Mouse (Mus musculus): ENCODE measurements around the gene 2700097O09Rik. TPM values are rescaled to one million over a fixed set of nuclear protein-coding genes. Genes with fewer than 3 reads are reported as not detected.
"Not testable (repeated sequence)": the region's sequence is repeated elsewhere in the genome, so short reads cannot be mapped to it uniquely, and the experiment has no call there.

2700097O09Rik gene
- 11.5 and 12.8 TPM in 2 replicates for total RNA-seq (2021)
- long read RNA-seq, experiment 1, partial matches to known transcripts = 3 of 10 reads
- long read RNA-seq, experiment 1, other reads (novel, unspliced or antisense) = 4 of 10 reads
- long read RNA-seq, experiment 2, full-length matches to known transcripts = 4 of 9 reads
- long read RNA-seq, experiment 2, partial matches to known transcripts = 1 of 9 reads
- long read RNA-seq, experiment 2, other reads (novel, unspliced or antisense) = 4 of 9 reads

DNA sequence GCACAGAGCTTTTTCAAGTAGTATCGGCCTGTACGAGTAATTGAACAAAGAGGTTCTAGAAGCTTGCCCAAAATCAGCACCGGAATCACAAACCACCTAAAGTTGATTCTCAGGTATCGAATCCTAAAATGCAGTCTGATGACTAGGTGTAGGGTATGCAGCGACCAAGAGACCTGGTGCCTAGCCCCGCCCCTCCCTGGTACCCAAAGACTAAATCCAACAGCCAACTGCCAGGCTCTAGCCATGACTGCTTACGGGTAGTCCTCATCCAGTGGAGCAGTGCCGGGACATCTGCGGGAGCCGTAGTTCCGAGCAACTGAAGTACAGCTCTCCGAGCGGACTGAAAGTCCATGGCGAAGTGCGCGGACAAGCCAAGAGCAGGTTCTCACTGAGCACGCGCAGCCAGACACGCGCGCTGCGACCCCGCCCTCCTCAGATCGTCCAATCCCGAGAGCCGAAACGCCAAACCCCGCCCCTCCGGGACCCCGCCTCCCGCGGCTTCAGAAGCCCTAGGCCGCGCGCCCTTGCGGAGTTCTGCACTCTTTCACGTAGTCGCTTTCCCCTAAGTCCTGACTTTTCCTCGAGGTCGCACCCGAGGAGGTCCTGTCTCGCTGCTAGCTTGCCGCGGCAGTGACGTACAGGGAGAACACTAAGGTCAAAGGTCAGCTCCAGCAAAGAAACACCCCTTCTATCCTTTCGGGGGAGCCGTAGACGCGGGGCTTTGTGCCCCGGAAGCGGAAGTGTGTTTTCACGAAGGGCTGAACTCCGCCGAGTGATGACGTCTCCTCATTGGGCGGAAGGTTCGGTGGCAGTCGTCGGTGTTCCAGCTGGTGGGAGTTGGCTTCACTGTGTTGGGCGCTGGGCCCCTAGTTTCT is at the start of gene 2700097O09Rik, which contains the start of gene Srp54a:
Gene 2700097O09Rik (minus strand): TSS at position 385 of the 875 bp plus-strand sequence.
Gene Srp54a (plus strand): TSS at position 537 of the 875 bp plus-strand sequence.
- DNase-seq = peak; percentile 97

GRCm38 (mm10) chr12:55124731-55125130 is 44.8 kb upstream of the 2700097O09Rik start:
- not testable (repeated sequence) for DNase-seq

- DNase-seq = not testable (repeated sequence)
Observed at GRCm38 (mm10) chr12:55124242-55124641, 44.3 kb upstream of the 2700097O09Rik start, which contains the start of gene Fam177a. TSS of gene Fam177a (plus strand) at chr12:55124469.

DNA sequence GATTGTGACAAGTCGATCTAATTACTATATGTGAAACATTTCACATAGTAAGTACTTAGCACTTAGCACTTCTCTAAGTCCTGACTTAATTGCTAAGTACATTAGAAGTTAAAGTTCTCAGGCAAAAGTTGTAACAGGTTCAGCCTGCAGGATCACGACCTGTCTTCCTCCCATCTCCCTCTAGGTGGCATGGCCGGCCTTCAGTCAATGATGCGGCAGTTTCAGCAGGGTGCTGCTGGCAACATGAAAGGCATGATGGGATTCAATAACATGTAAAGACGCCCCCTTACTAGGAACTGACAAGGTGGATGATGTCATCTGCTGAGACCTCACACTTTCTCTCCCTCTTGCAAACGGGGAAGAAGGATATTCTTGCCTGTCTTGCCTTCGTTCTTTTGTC is 32.7 kb upstream of the 2700097O09Rik start:
- DNase-seq = not testable (repeated sequence)

GRCm38 (mm10) chr12:55092127-55092526 is 12.2 kb upstream of the 2700097O09Rik start:
- not testable (repeated sequence) for DNase-seq

DNA sequence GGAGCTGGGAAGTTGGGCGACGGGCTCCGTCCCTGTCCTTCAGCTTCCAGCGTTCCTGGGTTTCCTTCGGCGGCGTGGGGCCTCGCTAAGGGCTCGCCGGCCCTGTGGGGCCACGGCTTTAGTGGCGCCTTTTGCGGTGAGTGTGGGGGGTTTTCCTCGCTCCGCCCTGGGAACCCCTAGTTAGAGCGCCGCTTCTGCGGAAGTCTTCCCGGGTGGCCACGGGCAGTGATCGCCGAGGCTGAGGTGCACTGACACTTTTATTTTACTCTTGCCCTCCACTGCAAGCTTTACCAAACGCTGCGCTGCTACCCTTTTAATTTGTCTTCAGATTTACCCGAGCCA is 662 bp upstream of the 2700097O09Rik start:
- DNase-seq = not testable (repeated sequence)

DNA sequence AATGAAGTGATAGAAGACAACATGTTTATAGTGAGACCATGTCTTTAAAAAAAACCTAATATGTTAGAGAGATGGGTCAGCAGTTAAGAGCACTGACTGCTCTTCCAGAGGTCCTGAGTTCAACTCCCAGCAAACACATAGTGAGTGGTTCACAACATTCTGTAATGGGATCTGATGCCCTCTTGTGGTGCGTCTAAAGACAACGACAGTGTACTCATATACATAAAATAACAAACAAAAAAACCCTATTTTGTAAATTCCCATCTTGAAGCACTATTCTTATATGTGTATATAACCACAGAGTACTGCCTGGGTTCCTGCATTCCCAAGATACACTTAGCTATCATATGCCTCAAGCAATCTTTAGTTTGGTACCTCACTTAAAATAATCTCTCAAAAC is 1.2 kb downstream of the 2700097O09Rik start:
- not testable (repeated sequence) for DNase-seq

GRCm38 (mm10) chr12:55075296-55075695 is 4.6 kb downstream of the 2700097O09Rik start:
- no peak for DNase-seq

DNA sequence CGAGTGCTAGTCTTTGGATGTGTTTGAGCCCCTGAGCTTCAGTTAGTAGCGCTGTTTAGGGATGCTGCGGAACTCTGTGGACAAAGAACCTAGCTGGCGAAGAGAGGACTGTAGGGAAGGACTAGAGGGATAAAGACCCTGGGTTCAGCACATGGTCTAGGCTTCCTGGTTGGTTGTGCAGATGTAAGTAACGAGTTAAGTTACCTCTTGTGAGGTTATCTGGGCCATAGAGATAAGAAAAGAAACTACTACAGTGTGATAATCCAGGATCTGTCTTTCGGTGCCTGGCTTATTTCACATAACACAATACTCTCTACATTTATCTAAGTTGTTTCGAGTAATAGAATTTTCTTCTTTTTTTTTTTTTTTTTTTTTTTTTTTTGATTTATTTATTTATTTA is 6.2 kb downstream of the 2700097O09Rik start:
- no peak for DNase-seq

DNA sequence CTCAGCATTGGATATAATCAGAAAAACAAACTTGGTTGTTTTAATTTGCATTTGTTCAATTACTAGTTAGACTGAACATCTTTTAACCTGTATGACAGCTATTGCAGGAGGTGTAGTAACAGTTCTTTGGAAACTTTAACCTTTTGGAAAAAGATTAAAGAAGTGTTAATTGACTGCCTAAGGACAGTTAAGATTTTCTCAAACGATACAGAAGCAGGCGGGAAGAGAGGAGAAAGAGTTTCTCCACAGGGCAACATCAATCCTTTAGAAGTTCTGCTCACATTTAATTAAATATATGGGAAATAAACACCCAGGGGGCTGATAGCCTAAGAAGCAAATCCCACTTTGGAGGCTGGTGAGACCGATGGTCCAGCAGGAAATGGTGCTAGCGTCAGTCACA is 7.4 kb downstream of the 2700097O09Rik start:
- no peak for DNase-seq

DNA sequence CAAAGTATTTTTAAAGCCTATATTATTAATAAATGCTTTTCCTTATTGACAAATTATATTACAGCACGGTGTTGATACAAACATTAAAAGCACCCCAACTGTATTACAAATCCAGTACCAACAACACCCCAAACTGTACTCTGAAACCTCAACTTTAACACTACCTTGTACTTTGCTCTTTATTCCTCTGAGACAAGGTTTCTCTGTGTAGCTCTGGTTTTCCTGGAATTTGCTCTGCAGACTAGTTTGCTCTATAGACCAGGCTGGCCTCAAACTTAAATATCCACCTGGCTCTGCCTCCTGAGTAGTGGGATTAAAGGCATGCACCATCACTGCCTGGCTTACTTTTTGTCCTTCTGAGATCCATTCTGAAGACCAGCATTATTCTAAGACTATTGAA is 17.8 kb downstream of the 2700097O09Rik start:
- DNase-seq = no peak

GRCm38 (mm10) chr12:55061006-55061405 is 18.9 kb downstream of the 2700097O09Rik start:
- DNase-seq = peak; percentile 48

- no peak for DNase-seq
Observed at GRCm38 (mm10) chr12:55060212-55060898, 19.6 kb downstream of the 2700097O09Rik start.

DNA sequence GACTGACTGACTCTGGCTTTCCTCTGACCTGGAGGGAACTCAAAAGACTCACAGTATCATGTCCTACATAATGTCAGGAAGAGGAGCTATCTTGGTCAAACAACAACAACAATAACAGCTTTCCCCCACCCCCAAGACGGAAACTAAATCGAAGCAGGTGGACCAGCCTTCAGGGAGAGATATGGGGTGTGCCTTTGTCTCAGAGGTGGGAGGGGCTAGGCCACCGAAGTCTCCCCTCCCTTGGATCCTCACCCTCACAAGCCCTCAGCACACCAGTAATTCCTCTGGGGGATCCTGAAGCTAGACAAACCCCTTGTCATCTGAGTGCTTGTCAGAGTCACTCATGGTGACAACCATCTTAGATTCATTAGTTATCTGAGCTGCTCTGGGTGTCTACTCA is 20.1 kb downstream of the 2700097O09Rik start:
- DNase-seq = no peak

GRCm38 (mm10) chr12:55058865-55059615 is 20.9 kb downstream of the 2700097O09Rik start:
- peak; percentile 71 for DNase-seq

- no peak for DNase-seq
Observed at GRCm38 (mm10) chr12:55056703-55057102, 23.2 kb downstream of the 2700097O09Rik start.

DNA sequence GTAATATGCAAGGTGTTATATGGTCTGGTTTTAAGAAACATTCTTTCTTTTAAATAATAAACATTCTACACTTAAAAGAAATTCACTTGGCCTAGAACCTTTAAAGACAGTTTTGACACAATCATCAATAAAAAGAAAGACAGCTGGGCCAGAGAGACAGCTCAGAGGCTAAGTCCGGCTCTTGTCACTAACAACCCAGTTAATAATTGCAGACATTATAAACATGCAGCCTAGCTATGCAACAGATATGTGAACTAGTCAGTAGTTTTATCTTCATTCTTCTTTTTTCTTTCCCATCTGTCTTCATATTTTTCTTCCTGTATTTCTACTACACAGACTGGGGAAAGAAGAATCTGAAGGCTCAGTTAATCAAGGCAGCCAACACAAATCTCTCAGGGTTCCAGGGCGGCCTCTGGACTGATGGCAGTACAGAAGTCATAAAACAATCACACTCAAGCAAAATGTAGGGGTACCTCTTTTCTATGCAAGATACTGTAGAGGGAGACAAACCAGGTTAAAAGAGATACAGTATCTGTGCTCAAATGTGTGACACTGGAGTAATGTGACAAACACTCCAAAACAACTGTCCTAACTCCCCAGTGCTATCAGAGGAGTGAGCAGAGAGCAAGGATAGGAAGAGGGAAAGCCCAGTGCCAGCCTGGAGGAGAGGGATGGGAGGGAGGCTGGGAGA is 25.2 kb downstream of the 2700097O09Rik start:
- no peak for DNase-seq

GRCm38 (mm10) chr12:55053267-55053666 is 26.6 kb downstream of the 2700097O09Rik start:
- DNase-seq = no peak

DNA sequence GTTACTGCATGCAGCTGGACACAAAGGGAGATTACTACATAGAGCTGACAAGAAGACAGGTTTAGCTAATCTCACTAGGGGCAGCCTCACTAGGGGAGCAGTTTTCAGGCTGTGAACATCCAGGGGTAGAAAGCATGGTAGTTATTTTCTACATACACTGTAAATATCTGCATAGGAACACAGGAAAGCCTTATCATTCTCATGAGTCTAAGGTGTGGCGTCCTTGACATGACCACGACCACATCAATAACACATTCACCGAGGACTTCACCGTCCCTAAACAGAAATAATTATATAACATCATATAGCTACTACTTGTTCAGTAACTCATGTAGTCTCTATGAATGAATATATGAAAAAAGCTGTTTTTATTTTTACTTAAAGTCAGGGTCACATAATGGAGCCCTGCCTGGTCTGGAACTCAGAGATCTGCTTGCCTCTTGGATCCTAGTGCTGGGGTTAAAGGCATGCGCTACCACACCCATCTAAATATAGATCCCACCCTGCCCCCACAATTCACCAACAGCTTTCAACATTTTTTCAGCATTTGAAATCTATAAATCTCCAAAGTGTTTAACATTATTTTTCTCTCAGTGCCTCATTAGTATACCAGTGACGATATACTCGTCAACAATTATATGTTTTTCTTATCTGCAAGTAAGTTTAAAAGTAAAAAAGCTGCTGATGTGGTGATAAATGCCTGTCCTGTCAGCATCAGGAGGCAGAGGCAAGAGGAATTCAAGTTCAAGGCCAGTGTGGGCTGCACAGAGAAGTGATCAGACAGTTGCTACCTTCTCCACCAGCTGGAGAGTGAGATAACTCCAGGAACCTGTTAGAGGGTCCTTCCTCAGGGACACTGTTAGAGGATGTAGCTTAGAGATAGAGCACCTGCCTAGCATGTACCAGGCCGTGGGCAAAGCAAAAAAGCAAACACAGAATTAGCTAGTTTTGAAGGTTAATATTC is 28.4 kb downstream of the 2700097O09Rik start:
- DNase-seq = no peak

GRCm38 (mm10) chr12:55049731-55050353 is 30.1 kb downstream of the 2700097O09Rik start:
- DNase-seq = no peak

Data from adrenal gland, postnatal 14 days (tissue).